Mouse (Mus musculus) erythroblast, embryonic 14.5 days (primary cell): ENCODE results near the gene Olfr95. TPM values are rescaled to one million over a fixed set of nuclear protein-coding genes. Genes with fewer than 3 reads are reported as not detected.

Experiments used
- H3K27me3 ChIP-seq: 2 replicates; pipeline ENCODE4 v1.6.1; 2012; ENCODE audit warnings: inconsistent platforms; ENCODE audit not compliant: control insufficient read depth
- H3K36me3 ChIP-seq: 2 replicates; pipeline ENCODE4 v1.6.1; 2012; ENCODE audit warnings: mild to moderate bottlenecking, inconsistent platforms; ENCODE audit not compliant: control insufficient read depth
- H3K4me1 ChIP-seq: 2 replicates; pipeline ENCODE4 v1.6.1; 2012; ENCODE audit warnings: inconsistent platforms; ENCODE audit not compliant: control insufficient read depth
- H3K4me3 ChIP-seq: replicated peaks from 2 replicates; pipeline ENCODE3; 2012; ENCODE audit warnings: moderate library complexity, mild to moderate bottlenecking, inconsistent platforms
- H3K9me3 ChIP-seq: 2 replicates; pipeline ENCODE4 v1.6.1; 2012; ENCODE audit warnings: low read length, inconsistent platforms, mixed read lengths; ENCODE audit not compliant: control insufficient read depth
- GATA1 ChIP-seq: IDR thresholded peaks from 2 replicates; pipeline ENCODE4 v1.6.1; 2012; ENCODE audit warnings: low read length, inconsistent platforms, mixed read lengths
- TAL1 ChIP-seq: IDR thresholded peaks from 3 replicates; pipeline ENCODE4 v1.6.1; 2012; ENCODE audit warnings: low read length, inconsistent platforms, mixed read lengths
- polyA plus RNA-seq: library from polyadenylated mRNA; stranded (reverse); fragments of >175 nt; gene quantifications from 2 replicates; pipeline ENCODE4 v1.2.3, GENCODE M21; 2012

Olfr95 gene
- polyA plus RNA-seq, 1 experiment: not detected

GRCm38 (mm10) chr17:37185474-37185873 is 27.4 kb downstream of the Olfr95 start:
- Histone ChIP-seq H3K36me3 (no peaks in the 10 kb centered on the region), H3K27me3 (no peaks in the 10 kb centered on the region)
- TF ChIP-seq TAL1: no peak
- TF ChIP-seq GATA1: no peak

DNA sequence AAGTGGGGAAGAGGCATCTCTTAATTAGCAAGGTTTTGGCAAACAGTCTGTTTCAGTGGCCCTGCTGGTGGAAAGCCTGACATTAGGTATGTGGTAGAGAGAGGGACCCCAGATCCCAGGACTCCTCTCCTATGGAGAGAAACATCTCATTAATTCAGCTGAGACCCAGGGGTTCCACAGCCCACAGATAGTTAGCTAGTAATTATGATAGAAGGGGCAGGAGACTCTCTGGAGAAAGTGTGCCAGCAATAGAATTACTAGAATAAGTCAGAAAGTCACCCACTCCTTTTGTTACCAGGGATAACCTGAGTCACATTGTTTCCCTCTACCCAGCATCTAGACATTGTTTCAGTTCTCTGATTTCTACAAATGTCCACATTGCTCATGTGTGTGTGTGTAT is 51.5 kb downstream of the Olfr95 start, which contains the start of gene Olfr93:
Gene Olfr93, minus strand, starts transcription at position 101 of the 400 bp plus-strand sequence.
- Histone ChIP-seq H3K36me3 (no peaks in the 10 kb centered on the region), H3K4me3 (no peak within 1 kb of the TSS), H3K9me3 (peaks cover 2% of the 10 kb centered on the region; the same call in 1 of the 2 replicates), H3K4me1 (no peaks in the 10 kb centered on the region), H3K27me3 (no peaks in the 10 kb centered on the region)
- TF ChIP-seq TAL1 (no peak), GATA1 (no peak)

More at GRCm38 (mm10) chr17:37185474-37185873, 27.4 kb downstream of the Olfr95 start:
- no peak overlapping the region for H3K4me3 ChIP-seq
- no peaks in the 10 kb centered on the region for H3K9me3 ChIP-seq
- no peaks in the 10 kb centered on the region for H3K4me1 ChIP-seq

Other genes starting within 250 kb of the Olfr95 start
- gene 2410137M14Rik, start 231.9 kb downstream of the Olfr95 start, polyA plus RNA-seq: not detected in 2 replicates
- not detected in 2 replicates for gene H2-M5, start 223.6 kb downstream of the Olfr95 start, polyA plus RNA-seq
- gene Zfp57, start 212.0 kb downstream of the Olfr95 start, polyA plus RNA-seq: not detected in 2 replicates
- not detected in 2 replicates for gene Mog, start 189.7 kb downstream of the Olfr95 start, polyA plus RNA-seq
- 0.08 TPM in 1 of 2 replicates, not detected in the other for gene Gabbr1, start 167.2 kb downstream of the Olfr95 start, polyA plus RNA-seq
- gene Olfr90, start 124.6 kb downstream of the Olfr95 start, polyA plus RNA-seq: not detected in 2 replicates
- 0.04 TPM in 1 of 2 replicates, not detected in the other for gene Olfr91, start 114.8 kb downstream of the Olfr95 start, polyA plus RNA-seq
- gene Olfr92, start 93.0 kb downstream of the Olfr95 start, polyA plus RNA-seq: not detected in 2 replicates
- not detected in 2 replicates for gene Olfr93, start 51.6 kb downstream of the Olfr95 start, polyA plus RNA-seq
- gene Ubd, start 19.2 kb downstream of the Olfr95 start, polyA plus RNA-seq: not detected in 2 replicates
- not detected in 2 replicates for gene Olfr94, start 12.1 kb downstream of the Olfr95 start, polyA plus RNA-seq
- not detected in 2 replicates for gene Olfr96, start 7.0 kb upstream of the Olfr95 start, polyA plus RNA-seq
- not detected in 2 replicates for gene Olfr97, start 24.2 kb upstream of the Olfr95 start, polyA plus RNA-seq
- 0.06 TPM in 1 of 2 replicates, not detected in the other for gene Olfr98, start 50.6 kb upstream of the Olfr95 start, polyA plus RNA-seq
- gene H2-M3, start 57.1 kb upstream of the Olfr95 start, polyA plus RNA-seq: not detected in 2 replicates
- gene Olfr99, start 70.3 kb upstream of the Olfr95 start, polyA plus RNA-seq: not detected in 2 replicates
- 0.02 TPM in 1 of 2 replicates, not detected in the other for gene Olfr101, start 91.2 kb upstream of the Olfr95 start, polyA plus RNA-seq
- not detected in 2 replicates for gene Olfr102, start 103.9 kb upstream of the Olfr95 start, polyA plus RNA-seq
- gene Olfr103, start 126.6 kb upstream of the Olfr95 start, polyA plus RNA-seq: not detected in 2 replicates
- not detected in 2 replicates for gene Olfr104-ps, start 146.5 kb upstream of the Olfr95 start, polyA plus RNA-seq
- not detected in 2 replicates for gene Olfr105-ps, start 165.9 kb upstream of the Olfr95 start, polyA plus RNA-seq
- gene Olfr106-ps, start 177.3 kb upstream of the Olfr95 start, polyA plus RNA-seq: not detected in 2 replicates
- gene Olfr107, start 186.1 kb upstream of the Olfr95 start, polyA plus RNA-seq: not detected in 2 replicates
- gene Olfr108, start 232.4 kb upstream of the Olfr95 start, polyA plus RNA-seq: not detected in 2 replicates
- not detected in 2 replicates for gene Olfr109, start 245.8 kb upstream of the Olfr95 start, polyA plus RNA-seq